Mouse (Mus musculus) liver, adult 2 months (tissue): ENCODE measurements at regions not wholly inside any gene's neighbourhood (a gene's known extent, or its start where the extent isn't known, plus 50 kb on each side); places are given as distances from the start of the nearest gene placed in this dataset.

Experiments used
- CTCF ChIP-seq: fragments of 200-500 bp; IDR thresholded peaks from 2 replicates; pipeline ENCODE4 v1.5.1; 2011; ENCODE audit warnings: low read depth, low read length, control low read depth
- POLR2A ChIP-seq: fragments of 200-500 bp; IDR thresholded peaks from 2 replicates; pipeline ENCODE4 v1.6.1; 2011; ENCODE audit warnings: low read length, control low read depth; ENCODE audit not compliant: insufficient read depth; ENCODE audit errors: extremely low read depth

DNA sequence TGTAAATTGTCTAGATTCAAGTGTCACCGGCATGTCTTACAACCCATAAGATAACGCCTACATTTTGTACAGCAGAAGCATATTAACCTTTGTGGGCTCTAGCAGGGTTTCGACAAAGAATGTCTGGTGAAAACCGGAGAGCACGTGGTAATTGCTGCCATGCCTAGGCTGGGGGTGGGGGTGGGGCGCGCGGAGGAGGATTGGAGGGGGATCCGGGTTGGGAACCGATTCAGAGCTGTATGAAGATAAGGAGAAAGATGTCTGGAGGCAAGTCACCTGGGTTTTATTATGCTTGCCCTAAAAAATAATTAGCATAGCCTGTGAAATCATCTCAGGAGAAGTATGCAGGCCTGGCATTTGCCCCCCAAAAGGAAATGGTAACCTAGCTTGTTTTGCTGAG, 331.2 kb downstream of the Gm45692 start:
- no peak for TF ChIP-seq POLR2A
- no peak for TF ChIP-seq CTCF
